Mouse (Mus musculus) heart, postnatal 25 days (tissue): Measurements from ENCODE around the gene Smim15. TPM values are rescaled to one million over a fixed set of nuclear protein-coding genes. Genes with fewer than 3 reads are reported as not detected.
A peak's percentile ranks its signal among the peaks of the same experiment; 100 is the strongest.

Experiments
- DNase-seq: peaks from one replicate; pipeline ENCODE4 v3.0.0; 2022; ENCODE audit warnings: low spot score
- intact Hi-C: fragments of 180-260 bp; cut with DNase I; formaldehyde crosslinking; loops from one replicate; pipeline ENCODE4 v1.15.1; 2025
- total RNA-seq, 2 experiments: library from RNA; stranded (reverse); gene quantifications; 2 replicates each; pipeline ENCODE4 v1.2.3; 2021

The Smim15 gene
- total RNA-seq, 2 experiments from 2014 or later = 22.9 to 24.8 TPM

DNA sequence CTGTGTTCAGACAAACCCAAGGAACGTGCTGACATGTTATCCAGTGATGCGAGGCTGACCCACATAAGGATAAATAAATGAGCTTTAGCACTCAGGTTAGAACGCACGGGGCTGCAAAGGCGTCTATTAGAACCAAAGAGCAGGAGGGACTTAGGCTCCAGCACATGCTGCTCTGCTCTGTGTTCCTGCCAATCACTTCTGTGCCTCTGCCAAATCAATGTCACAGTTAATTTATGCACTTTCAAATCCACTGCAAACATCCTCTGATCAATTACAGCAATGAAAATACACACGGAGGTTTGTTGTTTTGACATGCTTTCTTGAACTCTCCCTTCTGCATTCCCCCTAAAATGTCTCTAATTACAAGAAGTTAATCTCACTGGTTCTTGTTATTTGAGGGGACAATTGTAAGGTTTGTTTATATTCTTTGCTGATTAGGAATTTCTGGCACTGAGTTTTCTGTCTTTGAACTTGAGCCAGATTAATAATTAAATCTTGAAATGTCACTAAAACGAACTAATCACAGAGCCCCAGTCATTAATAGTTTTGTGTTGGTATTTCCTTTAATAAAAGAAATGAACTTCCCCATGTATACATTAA is 16.1 kb downstream of the Smim15 start:
- DNase-seq = no peak
- intact Hi-C loops = no loop called here

DNA sequence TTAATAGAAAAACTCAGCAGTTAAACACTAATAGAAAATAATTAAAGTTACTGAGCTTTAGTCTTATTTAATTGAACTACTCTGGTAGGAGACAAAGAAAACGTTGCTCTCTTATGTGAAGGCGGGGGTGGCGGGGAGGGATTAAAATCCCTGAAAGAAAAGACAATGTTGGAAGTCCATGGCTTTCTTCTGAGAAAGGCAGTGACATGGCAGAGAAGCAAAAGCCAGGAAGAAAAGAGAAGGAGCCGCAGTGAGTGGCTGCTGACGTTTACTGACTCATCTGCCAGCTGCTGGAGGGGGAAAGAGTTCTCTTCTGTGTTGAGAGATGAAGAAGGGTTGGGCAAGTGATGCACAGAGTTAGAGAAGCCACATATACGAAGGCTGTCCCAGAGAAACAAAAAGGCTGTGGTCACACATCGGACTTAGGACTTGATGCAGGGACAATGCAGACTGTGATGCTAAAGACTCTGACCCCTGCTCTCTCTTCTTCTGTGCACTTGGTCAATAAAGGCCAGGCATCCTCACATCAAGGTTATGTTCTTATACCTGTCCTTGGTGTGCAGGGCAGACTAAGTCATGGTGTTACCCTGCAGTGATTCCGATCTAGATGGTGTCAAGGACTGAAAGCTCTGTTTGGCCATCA is 16.8 kb downstream of the Smim15 start:
- DNase-seq = no peak
- intact Hi-C loops = no loop called here

DNA sequence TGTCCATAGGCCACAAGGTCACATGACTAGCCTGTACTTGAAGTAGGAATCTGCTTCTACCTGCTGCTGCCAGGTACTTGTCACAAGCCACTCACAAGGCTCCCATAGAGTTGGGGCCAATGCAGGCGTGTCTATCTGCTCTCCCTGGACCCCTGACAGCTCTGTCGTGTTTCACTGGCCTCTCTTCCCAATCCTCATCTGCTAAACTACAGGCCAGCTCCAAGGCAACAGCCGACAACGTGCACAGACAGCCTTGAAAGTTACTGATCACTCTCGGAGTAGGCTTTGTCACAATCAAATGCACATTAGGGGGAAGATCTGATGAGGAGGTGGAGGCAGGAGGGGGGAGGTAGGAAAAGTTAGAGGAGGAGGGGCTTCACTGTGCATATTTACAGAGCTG is 18.7 kb downstream of the Smim15 start:
- DNase-seq = no peak

DNA sequence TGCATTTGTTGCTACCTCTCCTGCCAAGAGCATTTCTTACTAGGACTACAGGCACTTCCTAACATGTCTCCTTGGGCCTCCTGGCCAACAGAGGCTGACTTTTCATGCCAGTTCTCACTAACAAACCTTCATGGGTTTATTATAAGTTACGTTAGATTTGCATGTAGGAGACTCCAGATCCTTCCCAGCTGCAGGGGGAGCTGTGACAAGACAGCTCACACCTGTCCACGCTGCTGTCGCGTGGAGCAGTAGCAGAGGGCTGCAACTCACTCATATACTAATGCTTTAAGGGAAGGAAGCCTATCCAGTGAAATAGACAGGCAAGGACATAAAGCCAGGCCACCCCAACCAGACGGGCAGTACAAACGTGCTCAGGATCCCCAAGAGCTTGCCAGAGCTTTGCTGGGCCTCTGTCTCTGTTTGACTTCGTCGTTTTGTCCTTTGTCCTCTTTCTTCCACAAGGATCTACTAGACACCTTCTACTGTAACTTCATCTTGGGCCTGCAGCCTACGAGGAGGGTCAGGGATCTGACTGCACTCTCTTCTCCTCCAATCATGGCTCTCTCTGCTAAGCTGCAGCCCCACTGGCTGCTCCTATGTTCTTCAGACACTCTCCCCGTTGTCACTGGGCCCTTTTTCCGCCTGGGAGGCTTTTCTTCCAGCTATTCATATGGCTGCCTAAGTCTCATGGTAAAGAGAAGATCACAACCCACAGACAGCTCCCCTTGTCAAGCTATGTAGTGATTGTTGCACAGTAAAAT is 19.3 kb downstream of the Smim15 start:
- intact Hi-C loops = no loop called here
- DNase-seq = no peak

More for the DNA sequence above, 18.7 kb downstream of the Smim15 start:
- intact Hi-C loops = no loop called here

DNA sequence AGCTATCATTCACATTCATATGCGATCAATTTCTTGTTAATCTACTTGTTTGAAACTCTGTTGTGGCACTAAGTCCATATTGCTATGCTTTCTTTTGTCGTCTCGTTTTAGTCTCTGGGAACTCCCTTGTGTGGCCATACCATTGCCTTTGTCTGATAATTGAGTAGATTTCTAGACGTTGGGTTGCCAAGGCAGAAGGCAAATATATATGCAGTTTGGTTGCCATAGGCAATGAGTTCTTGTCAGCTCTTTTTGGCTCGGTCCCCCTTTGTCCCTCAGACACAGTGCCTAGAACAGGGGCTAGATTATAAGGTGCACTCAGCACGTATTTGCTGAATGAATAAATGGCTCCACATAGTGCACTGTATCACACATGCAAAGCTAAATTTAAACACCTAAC is 20.1 kb downstream of the Smim15 start:
- intact Hi-C loops = no loop called here
- DNase-seq = no peak

DNA sequence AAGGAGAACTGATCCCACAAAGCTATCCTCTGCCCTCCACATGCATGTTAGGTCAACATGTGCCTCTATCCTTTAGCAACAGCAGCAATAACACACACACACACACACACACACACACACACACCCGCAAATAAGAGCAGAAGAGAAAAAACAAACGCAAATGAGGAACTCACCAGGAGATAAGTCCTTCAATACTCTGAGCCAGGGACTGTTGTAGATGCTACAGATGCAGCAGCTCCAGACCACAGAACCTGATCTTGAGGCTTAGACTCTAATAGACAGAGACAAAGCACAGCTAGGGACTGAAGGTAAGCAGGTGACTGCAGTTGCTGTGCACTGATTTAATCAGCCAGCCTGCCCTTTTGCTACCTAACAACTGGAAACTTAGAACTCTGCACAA is 21.8 kb downstream of the Smim15 start:
- DNase-seq = no peak
- intact Hi-C loops = no loop called here

DNA sequence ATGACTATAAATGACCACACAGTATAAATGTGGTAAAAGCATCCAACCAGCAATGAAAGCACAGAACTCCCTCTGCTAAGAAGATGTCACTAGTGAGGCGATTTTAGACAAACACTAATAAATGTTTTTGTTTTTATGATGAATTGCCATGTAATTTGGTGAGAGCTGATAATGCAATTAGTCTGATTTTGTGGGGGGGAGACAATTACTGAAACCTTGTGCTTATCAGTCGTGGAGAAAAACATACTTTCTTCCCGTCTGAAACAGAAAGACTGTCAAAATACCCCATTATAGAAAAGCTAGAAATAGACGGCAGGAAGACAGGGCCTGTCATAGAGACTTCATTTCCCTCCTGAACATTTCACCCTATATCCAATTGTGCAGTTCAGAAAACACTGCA is 24.9 kb downstream of the Smim15 start:
- no peak for DNase-seq
- intact Hi-C loops = no loop called here

DNA sequence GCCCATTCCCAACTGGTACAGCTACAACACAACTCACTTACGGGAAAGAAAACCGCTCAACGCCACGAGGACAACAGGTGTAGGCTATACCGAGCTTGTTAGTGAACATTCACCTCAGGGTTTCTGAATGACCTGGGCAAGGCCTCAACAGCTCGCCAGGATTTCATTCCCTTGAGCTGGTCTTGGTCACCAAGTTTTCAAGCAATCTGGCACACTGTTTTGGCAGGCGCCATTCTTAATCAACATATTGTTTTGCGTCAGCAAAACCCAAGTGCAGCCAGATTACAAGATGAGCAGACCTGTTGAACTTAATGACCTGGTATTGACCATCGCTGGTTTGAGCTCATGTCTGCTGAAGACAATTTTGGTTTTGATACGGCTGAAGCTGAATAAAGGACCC is 25.9 kb downstream of the Smim15 start:
- DNase-seq = no peak
- intact Hi-C loops = no loop called here

DNA sequence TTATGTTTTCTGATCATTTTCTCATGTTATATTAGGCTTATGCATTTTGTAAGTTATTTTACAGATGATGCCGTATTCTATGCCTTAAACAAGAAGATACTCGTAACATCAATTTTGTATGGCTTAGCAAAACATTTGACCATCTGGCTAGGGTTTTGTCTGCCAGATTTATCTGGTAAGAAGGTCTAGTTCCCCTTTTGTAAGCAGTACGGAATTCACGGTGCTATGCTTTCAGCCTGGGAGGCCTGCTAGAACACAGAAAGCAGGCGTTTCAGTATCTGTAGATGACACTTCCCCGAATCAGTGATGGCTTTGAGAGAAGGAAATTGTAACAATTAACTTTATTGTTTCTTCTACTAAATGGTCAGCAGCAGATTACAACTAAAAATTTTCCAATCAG is 33.2 kb downstream of the Smim15 start:
- no peak for DNase-seq
- intact Hi-C loops = no loop called here

DNA sequence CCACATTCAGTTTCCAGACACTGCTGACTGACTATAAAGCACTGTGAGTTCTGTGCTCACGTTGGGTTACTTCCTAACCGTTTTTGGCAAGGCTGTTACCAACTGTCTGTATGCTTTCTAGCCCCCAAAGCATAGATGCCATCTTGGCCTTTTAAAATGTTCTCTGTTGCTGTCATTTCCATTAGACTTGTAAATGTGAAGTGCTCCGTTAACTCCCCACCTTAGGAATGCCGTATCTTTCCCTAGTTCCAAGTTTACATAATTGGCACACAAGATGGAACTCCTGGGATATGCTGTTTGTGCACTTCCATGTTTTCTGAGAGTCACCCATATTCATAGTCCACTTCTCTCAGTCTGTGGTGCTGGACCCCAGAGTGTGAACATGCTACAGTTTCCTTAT is 33.7 kb downstream of the Smim15 start:
- intact Hi-C loops = no loop called here
- DNase-seq = no peak

DNA sequence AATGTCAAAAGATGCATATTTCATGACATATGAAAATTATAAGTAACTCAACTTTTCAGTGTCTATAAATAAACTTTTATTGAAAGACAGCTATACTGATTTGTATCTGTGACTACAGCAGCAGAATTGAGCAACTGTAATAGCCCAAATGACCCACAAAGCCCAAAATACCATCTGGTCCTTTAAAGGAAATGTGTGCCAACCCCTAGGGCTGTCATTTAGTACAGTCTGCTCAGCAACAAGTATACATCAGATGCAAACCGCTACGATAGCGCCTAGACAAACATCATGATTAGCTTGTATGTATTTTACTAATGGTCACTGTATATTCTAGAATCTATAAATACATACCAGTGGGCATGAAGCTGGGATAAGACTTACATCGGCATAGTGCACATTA is 39.8 kb downstream of the Smim15 start:
- no peak for DNase-seq
- intact Hi-C loops = no loop called here

DNA sequence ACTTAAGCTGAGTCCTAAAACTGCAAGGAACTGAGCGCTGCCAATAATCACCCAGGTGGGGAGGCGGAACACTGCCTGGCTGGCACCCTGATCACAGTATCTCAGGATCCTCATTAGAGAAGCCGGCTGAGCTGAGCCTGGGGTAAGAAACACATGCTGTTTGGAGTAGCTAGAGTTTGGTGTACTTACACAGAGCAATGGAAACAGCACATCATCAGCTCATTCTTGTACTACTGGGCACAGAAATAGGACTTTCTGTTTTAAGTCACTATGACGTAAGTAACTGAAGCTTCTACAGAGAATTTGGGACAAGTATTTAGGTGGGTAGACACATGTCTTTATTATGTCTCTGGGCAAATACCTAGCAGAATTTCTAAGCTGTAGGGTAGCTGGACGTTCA is 41.8 kb downstream of the Smim15 start:
- intact Hi-C loops = no loop called here
- no peak for DNase-seq

DNA sequence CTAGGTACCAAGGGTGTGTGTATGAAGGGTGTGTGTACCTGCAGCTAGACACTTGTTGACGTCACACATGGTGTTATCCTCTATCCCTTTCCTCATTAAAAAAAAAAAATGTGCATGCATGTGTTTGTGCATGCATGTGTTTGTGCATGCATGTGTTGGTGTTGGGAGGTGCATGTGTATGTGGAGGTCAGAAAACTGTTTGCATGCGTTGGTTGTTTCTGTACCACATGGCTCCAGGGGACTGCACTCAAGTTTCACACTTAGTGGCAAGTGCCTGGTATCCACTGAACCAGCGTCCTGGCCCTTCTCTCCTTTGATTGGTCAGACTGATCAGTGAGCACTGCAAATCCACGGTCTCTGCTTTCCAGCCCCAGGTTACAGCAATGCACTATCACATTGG is 42.5 kb downstream of the Smim15 start:
- intact Hi-C loops = no loop called here
- no peak for DNase-seq

DNA sequence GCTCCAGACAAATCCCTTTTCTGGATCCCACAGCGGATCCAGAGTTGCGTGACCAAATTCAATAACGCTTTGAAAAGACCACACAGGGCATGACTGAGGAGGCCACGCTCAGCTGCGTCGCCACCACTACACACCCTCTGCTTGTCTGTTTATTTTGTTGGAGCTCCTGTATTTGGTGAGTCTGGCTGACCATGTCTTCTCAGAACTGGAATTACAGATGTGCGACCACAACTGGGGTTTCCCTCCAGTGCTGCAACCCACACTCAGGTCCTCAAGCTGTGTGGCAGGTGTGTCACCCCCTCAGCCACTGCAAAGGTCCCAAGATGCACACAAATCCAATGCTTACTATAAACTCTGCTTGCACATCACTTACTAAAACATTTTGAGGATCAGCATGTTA is 48.0 kb downstream of the Smim15 start:
- no peak for DNase-seq
- intact Hi-C loops = no loop called here

DNA sequence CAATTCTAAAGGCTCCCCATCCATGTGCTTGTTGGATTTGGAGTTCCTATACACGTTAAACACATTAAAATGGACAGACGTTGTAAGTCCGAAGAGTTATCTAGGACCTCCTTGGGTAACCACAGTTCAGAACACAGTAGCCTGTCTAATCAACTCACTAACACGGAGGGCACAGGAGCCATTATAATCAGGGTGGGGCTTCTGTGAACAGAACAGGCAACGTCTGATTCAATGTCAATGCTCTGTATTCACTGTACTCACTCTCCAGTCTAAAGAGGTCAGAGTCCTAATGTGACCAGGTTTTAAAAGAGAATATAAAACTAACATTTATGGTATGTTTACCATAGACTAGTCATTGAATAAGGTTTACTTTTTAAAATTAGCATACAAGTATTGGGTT is 50.4 kb downstream of the Smim15 start:
- intact Hi-C loops = no loop called here
- DNase-seq = no peak

DNA sequence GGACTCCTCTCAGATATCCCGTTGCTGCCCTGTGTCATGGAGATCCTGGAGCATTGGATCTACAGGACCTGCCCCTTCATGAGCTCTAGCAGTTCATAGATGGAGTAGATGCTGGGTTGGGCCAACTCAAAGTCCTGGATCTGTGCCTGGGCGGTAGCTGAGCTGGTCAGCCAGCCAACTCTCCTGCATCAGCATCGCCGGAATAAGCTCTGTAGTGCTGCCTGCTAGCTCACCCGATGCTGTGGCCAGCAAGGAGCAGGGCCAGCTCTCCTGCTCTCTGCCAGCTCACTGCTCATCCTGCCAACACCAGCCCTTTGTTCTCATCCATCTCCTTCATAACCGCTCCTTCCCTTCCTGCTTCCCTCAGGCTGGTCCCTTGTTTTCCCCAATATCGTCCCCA is 51.4 kb downstream of the Smim15 start:
- intact Hi-C loops = no loop called here

DNA sequence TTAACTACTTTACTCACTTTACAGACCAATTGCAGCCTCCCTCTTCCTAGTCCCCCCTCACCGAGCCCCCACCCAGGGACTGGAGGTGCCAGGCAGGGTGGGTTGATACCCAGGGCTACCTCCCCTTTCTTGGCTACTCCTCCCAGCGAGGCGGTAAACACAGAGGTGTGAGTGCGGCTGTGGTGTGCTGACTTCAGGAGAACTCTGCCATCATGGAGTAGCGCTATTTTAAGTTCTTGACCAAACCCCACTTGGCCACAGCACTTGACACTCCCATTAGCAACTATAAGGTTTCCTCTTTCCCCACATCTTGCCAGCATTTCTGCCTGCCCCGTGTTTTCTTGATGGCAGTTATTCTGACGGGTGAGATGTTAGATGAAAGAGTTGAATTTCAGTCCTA is 52.2 kb downstream of the Smim15 start:
- no peak for DNase-seq
- intact Hi-C loops = no loop called here

More for the DNA sequence above, 51.4 kb downstream of the Smim15 start:
- peak; percentile 8 for DNase-seq

Other genes with a start within 250 kb of the Smim15 start
- gene Ndufaf2, start 114.2 kb downstream of the Smim15 start, total RNA-seq = 10 to 100 TPM; 23.5 to 26.1 TPM
- 1 to 10 TPM; 6.3 to 7.2 TPM for gene Ercc8, start 114.3 kb downstream of the Smim15 start, total RNA-seq
- under 1 TPM; 0.34 to 0.47 TPM for gene Elovl7, start 170.0 kb downstream of the Smim15 start, total RNA-seq